Mouse (Mus musculus): ENCODE measurements around the gene Susd6.
"Not testable (repeated sequence)": the region's sequence is repeated elsewhere in the genome, so short reads cannot be mapped to it uniquely, and the experiment has no call there.

Gene Susd6

DNA sequence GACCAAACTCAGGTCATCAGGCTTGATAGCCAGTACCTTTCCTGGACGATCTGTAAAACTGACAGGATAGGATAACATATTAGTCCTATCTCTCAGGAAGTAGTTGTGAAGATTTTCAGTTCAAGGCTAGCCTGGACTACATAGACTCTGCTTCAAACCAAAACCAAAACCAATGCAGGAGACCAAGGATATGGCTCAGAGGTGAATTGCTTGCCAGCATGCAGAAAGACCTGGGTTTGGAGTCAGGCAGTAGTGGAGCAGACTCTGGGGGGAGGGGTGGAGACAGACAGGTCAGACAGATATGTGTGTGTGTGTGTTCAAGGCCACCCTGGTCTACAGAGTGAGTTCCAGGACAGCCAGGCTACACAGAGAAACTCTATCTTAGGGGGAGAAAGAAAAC, 3.7 kb upstream of the Susd6 start:
- DNase-seq = no peak

DNA sequence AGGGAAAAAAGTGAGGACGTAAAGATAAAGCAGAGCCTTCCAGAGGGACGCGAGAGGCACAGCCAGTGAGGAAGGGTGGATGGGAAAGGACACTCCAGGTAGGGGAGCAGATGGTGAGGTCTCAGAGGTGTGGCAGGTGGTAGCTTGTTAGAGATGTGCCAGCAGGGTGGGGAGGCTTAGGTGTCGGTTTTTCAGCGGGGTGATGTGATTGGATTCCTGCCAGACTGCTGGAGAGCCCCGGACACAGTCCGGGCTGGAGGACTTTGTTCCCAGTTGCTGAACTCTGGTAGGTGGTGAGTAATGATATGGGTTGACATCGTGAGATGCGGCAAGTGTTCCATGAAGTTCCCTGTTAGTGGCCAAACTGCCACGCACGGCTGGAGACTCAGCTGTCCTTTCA, 2.7 kb upstream of the Susd6 start:
- DNase-seq = no peak

DNA sequence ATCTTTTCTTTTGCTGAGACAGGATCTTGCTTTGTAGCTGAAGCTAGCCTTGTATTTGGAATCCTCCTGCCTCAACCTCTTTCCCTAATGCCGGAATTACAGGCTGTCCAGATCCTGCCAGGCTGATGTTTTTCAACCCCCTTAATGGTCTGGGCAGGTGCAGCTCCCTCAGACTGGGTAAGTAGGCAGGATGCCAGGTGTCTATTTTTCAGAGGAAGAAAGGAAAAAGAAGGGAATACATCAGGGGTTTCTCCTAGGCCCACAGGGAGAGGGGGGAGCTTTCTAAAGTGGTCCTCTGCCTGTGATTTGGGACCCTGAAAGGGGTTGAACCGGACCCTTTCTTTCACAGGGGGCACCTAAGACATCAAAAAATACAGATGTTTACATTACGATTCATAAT, 2.1 kb upstream of the Susd6 start:
- no peak for DNase-seq

DNA sequence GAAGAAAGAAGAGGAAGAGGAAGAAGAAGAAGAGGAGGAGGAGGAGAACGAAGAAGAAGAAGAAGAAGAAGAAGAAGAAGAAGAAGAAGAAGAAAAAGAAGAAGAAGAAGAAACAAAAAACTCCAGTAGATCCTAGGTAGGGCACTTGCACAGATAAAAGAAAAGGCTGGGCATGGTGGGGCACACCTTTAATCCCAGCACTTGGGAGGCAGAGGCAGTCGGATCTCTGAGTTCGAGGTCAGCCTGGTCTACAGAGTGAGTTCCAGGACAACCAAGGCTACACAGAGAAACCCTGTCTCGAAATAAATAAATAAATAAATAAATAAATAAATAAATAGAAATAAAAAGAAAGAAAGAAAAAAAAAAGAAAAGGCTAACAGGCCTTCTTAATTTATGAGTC, 1.0 kb upstream of the Susd6 start:
- DNase-seq = not testable (repeated sequence)

DNA sequence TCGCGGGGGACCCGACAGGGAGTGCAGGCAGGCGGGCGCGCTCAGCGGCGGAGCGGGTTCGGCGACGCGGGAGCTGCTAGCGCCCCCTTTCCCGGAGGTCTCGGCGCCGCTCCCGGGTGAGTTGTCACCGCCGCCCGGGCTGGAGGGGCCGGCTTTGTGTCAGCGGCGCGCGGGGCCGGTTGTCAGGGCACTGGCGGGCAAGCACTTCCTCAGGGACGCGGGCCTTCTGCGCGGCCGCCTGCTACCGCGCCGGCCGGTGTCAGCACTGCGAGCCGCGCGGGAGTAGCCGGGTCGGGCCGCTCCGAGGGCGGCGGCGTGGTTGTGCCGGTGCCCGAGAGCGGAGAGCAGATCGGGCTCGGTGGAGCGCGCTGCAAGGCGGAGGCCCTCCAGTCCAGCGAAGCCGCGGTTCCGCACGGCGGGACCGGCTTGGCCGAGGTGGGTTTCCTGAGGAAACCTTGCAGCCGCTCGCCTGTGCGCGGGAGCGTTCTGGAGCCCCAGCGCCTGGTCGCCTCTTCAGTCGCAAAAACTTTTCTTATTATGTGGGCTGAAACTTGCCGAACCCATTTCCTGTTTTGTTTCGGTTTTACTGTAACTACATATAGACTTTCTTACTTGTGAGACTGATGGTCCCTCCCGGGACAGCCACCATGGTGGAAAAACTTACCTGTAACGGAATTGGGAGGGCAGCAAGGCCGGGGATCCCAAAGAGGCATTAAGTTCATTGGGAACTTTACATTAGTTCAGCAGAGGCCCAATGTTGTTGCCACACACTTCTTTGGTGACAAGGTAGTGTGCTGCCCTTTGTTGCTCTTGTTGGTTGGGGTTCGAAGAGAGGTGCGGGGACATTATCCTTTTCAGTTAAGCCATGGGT, 625 bp downstream of the Susd6 start:
- no peak for DNase-seq

- DNase-seq = no peak
Observed at GRCm38 (mm10) chr12:80791571-80792444, 1.5 kb downstream of the Susd6 start.

DNA sequence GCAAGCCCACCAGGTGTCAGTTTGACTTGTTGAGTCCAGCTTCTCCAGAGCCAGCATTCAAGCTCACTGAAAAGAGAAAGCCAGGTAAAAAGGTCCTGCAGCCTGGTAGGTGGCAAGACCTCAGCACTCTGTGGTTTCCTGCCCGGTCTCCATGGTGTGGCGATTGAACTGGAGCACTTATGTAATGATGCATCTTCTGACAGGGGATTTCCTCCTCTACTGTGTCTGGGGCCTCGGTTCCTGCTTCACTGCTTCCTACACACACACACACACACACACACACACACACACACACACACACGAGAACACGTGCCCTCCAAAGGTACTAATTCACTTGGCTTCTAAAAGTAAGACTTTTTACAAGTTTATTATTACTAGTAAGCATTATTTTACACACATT, 2.6 kb downstream of the Susd6 start:
- no peak for DNase-seq

DNA sequence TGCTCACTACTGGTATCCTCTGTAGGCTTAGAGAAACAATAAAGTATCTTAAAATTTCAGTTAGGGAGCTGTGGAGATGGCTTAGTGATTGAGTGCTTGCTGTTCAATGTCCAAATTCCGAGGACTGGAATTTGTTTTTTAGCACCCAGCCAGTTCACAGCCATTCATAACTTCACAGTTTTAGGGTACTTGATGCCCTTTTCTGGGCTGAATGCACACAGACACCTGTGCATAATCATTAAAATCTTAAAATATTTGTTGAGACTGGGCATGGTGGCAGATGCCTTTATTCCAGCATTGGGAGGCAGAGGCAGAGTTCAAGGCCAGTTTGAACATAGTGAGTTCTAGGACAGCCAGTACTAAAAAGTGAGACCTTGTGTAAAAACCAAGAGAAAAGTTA, 3.2 kb downstream of the Susd6 start:
- DNase-seq = no peak

GRCm38 (mm10) chr12:80794522-80794921, 4.2 kb downstream of the Susd6 start:
- no peak for DNase-seq

DNA sequence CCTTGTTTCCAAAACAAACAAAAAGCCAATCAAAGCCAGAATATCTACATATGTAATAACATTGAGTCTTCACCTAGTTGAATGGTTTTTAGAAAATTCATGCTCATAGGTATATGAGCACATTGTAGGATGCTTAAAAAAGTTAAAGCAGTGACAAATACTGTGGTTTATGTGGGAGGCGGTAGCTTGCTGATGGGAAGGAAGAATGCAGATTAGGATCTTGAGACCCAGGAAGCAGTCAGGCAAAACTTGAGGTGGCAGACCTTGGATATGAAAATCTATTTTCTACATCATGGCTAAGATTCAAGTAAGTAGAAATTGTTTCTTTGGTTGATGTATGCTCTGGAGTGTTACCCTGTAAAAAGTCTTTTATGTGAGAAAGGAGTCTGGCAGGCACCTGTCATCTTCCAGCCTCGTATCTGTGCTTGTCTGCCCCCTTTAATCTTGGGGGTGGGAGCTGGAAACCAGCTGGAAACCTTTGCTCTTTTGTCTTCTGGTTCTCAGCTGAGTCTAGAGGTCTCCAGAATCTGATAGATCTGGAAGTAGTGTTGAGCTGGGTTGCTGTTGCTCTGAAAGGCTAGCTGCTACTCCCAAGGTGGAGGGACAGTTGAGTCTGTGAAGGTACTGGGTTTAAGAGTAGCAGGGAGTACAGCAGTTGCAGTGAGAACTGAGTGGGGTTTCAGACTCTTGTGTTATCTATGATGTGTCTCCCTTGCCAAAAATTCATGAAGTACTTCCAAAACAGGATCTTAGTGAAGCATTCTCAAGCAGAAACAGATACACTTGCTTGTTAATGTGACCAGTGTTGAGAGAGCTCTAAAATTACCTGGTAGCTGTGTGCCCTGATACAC, 4.8 kb downstream of the Susd6 start:
- DNase-seq = no peak

DNA sequence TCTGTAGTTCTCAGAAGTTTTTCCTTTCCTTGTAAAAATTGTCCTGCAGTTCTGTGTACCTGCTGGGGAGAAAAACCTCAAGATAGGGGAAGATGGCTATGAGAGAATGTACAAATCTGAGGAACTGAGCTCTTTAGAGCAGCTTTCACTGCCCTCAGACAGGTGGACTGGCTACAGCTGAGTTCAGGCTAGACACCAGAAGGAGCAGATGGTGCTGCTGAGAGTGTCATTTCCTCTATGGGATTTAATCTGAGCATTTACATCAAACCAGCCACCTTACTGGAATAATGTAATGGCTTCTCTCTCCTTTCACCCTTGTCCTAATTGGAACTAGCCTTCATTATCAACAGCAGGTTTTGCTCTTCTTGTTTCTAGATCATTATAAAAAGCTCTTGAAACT, 8.0 kb downstream of the Susd6 start:
- DNase-seq = no peak

GRCm38 (mm10) chr12:80800156-80800555, 9.8 kb downstream of the Susd6 start:
- no peak for DNase-seq

DNA sequence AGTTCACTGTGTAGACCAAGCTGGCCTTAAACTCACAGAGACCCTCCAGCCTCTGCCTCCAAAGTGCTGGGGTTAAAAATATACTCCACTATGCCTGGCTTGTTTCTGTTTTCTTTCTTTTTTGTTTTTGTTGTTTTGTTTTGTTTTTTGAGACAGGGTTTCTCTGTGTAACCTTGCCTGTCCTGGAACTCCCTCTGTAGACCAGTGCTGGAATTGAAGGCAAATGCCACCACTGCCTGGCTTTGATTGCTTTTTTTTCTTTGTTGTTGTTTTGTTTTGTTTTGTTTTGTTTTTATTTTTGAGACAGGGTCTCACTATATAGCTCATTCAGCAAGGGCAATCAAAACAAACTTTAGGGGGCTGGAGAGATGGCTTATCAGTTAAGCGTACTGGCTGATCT, 11.1 kb downstream of the Susd6 start:
- DNase-seq = no peak

DNA sequence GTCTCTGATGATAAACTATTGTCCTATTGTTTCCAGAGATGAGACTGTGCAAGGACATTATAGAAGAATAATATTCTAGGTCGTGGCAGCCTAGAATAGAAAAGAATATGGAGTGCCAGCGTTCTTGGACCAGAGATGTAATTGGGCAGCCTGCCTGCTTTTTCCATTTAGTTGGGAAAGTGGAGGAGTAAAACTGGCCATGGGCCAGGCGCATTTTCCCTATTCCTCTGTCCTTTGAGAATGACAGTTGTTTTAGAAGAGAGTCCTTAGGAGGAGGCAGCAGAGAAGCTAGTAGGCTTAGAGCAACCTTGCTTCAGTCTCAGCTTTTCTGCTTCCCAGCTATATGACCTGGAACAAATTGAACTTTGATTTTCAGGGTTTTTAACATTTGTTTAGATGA, 13.6 kb downstream of the Susd6 start:
- peak; percentile 68 for DNase-seq

DNA sequence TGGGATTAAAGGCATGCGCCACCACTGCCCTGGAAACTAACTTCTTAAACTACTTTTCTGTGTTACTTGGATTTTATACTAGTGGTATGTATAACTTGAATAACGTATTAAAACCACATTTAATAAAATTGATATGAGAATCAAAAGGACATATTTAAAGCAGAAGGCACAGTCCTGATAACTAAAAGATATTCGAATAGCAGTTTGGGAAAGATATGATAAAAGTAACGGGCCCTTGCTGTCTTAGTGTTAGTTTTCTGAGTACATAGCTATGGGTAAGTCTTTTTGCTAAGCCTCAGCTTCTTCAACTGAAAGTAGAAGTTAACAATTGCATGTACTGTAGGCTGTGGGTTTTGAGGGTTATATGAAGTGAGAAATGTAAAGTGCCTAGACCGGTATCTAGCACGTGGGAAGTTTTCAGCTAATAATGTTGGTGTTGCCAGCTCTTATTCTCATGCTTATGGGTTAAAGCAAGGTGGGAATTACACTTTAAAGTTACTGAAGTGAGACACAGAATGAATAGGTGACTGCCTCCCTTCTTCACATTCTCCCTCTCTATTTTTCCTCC, 14.6 kb downstream of the Susd6 start:
- DNase-seq = no peak

- DNase-seq = no peak
Observed at GRCm38 (mm10) chr12:80807451-80808085, 17.3 kb downstream of the Susd6 start.

DNA sequence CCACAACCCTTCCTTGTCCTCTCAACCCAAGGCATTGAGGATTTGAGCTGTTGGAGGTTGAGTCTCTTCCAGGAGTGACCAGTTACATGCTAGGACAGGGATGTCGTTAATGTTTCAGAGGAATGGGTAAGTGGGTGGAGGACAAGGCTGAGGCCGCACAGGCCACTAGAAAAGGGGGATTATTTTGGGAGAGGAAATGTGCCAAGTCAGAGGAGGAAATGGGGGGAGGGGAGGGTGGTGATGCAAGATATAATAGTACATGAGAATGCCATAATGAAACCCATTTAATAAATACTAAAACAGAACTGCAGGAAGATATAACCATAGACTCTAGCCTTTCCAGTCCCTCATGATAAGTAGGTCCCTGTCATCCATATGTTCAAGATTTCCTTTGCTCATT, 19.7 kb downstream of the Susd6 start:
- no peak for DNase-seq

DNA sequence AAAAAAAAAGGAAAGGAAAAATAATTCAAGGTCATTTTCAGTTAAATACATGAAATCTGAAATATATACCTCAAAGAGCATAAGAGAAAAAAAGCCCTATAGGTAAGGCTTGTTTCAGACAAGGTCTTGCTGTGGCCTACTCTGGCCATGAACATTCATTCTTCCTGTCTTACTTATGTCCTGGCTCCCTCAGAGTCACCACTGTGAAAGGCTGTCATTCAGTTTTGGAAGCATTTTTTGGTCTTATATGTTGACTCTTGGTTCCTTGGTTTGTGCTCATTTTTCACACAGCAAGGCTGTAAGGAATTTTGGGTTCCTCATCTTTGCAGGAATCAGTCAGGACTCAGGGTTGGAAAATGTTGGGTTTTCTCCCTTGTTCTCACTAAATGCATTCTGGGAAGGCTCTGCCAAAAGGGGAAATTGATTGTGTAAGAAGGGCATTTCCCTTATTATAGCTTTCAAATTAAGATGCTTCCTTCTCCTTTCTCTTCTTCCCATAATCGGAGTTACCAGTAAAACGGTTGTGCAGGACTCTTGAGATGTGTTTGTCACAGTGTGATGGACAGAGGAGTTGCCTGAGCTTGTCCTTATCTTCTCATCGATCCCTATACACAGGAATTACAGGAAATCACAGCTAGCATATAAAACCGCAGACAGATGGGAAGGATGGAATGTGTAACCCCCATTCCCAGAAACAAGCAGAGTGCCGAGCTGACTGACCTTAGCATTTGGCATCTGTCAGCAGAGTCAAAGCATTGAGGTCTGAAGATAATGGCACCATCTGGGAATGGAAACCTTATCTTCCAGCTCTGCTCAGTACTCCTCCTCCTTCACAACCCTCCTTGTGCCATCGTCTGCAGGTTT, 21.6 kb downstream of the Susd6 start:
- DNase-seq = no peak

- DNase-seq = no peak
Observed at GRCm38 (mm10) chr12:80812510-80812820, 22.2 kb downstream of the Susd6 start.

DNA sequence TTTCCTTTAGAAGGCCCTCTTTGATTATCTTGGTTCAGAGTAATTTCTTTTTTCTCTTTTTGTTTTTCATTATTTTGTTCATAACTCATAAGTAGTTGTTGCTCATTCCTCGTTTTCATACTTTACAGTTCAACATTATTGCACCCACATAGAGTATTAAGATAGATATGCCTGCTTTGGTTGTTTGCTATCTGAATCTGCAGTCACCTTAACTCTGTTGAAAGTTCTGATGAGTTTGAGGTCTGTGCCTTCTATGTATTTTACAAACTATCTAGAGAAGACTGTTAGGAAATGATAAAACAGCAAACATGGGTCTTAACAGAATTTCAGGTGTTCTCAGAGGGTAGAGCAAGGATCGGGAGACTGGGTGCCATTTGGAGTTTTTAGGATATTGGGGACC, 23.1 kb downstream of the Susd6 start:
- DNase-seq = no peak

GRCm38 (mm10) chr12:80813872-80814271, 23.6 kb downstream of the Susd6 start:
- DNase-seq = no peak

DNA sequence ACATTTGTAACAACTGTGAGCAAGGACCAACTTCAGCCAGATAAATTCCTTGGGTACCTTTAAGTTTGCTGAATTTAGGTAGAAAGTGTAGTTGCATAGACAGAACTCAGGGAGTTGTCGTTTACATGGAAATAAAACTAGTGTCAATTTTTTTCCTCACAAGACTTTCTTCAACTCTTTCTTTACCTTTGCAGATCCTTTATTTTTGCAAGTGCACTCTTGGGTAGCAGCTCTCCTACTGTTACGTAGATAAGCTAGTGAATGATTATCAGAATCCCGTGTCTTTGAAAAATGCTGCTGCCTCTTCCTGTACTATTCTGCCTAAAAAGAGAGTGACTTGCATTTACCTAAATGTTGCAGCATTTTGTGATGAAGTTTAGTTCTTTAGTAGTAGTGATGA, 24.2 kb downstream of the Susd6 start:
- no peak for DNase-seq

Data from right cerebral cortex, postnatal 25 days (tissue).